Mouse (Mus musculus) heart, postnatal 14 days (tissue): Measurements from ENCODE around the gene Tmem198b. TPM values are rescaled to one million over a fixed set of nuclear protein-coding genes. Genes with fewer than 3 reads are reported as not detected.

ENCODE experiments used
- DNase-seq, 2 experiments: peaks; one replicate each; pipeline ENCODE4 v3.0.0; 2021 to 2022
- intact Hi-C: fragments of 180-260 bp; cut with DNase I; formaldehyde crosslinking; loops from one replicate; pipeline ENCODE4 v1.15.1; 2025
- total RNA-seq, 2 experiments: library from RNA; stranded (reverse); gene quantifications; 2 replicates each; pipeline ENCODE4 v1.2.3; 2021

Tmem198b gene
- total RNA-seq, 2 experiments from 2014 or later = 8.6 to 11.1 TPM

GRCm38 (mm10) chr10:128803361-128803760 lies 809 bp downstream of the Tmem198b start:
- intact Hi-C loops = loop anchor here (2.0 kb wide), 1 partner anchor 29 kb away; no protein-coding TSS in a partner anchor

GRCm38 (mm10) chr10:128802956-128803355 lies 1.2 kb downstream of the Tmem198b start:
- no peak for DNase-seq
- intact Hi-C loops = loop anchor here (2.0 kb wide), 1 partner anchor 28 kb away; no protein-coding TSS in a partner anchor

More at GRCm38 (mm10) chr10:128803361-128803760, 809 bp downstream of the Tmem198b start:
- no peak for DNase-seq

GRCm38 (mm10) chr10:128801981-128802495 lies 2.1 kb downstream of the Tmem198b start:
- no peak for DNase-seq
- intact Hi-C loops = loop anchor here (2.0 kb wide), 1 partner anchor 27 kb away; no protein-coding TSS in a partner anchor

GRCm38 (mm10) chr10:128798676-128799075 lies 5.5 kb downstream of the Tmem198b start:
- no peak for DNase-seq
- intact Hi-C loops = no loop called here

GRCm38 (mm10) chr10:128795581-128795980 lies 8.6 kb downstream of the Tmem198b start:
- intact Hi-C loops = no loop called here
- DNase-seq = no peak

- DNase-seq = no peak
- intact Hi-C loops = no loop called here
These were observed 9.8 kb downstream of the Tmem198b start for GRCm38 (mm10) chr10:128794391-128794790.

GRCm38 (mm10) chr10:128793258-128793657 lies 10.9 kb downstream of the Tmem198b start:
- DNase-seq = no peak
- intact Hi-C loops = no loop called here

- intact Hi-C loops = no loop called here
- DNase-seq = no peak
These were observed 12.1 kb downstream of the Tmem198b start for GRCm38 (mm10) chr10:128792041-128792440.

GRCm38 (mm10) chr10:128790398-128791124 lies 13.6 kb downstream of the Tmem198b start, which contains the start of gene Mmp19:
TSS of gene Mmp19 (plus strand) at chr10:128790910.
- DNase-seq = peak; percentile 20 to 39
- intact Hi-C loops = no loop called here

- intact Hi-C loops = no loop called here
- DNase-seq = no peak
These were observed 24.0 kb downstream of the Tmem198b start for GRCm38 (mm10) chr10:128780200-128780599.

GRCm38 (mm10) chr10:128779011-128779795 lies 25.0 kb downstream of the Tmem198b start:
- peak; percentile 85 to 86 for DNase-seq
- intact Hi-C loops = no loop called here

GRCm38 (mm10) chr10:128778441-128778840 lies 25.7 kb downstream of the Tmem198b start:
- intact Hi-C loops = no loop called here
- DNase-seq = no peak

GRCm38 (mm10) chr10:128773685-128774084 lies 30.5 kb downstream of the Tmem198b start:
- DNase-seq = no peak
- intact Hi-C loops = loop anchor here (2.0 kb wide), 1 partner anchor 29 kb away; no protein-coding TSS in a partner anchor

- DNase-seq = no peak
- intact Hi-C loops = no loop called here
These were observed 31.3 kb downstream of the Tmem198b start for GRCm38 (mm10) chr10:128772895-128773294.

Other genes with a start within 250 kb of the Tmem198b start
- gene Pa2g4, start 238.4 kb downstream of the Tmem198b start, total RNA-seq = 10 to 100 TPM; 48.4 to 51.6 TPM
- 1 to 10 TPM; 6.8 to 7.8 TPM for gene Erbb3, start 214.7 kb downstream of the Tmem198b start, total RNA-seq
- gene Rps26, start 177.6 kb downstream of the Tmem198b start, total RNA-seq = 100 to 1,000 TPM; 264 to 297 TPM
- 1 to 10 TPM; 1.3 to 1.5 TPM for gene Ikzf4, start 158.4 kb downstream of the Tmem198b start, total RNA-seq
- gene Suox, start 130.3 kb downstream of the Tmem198b start, total RNA-seq = 10 to 100 TPM; 17.3 to 17.4 TPM
- gene Rab5b, start 108.1 kb downstream of the Tmem198b start, total RNA-seq = 10 to 100 TPM; 66.5 to 71.8 TPM
- gene Pmel, start 100.2 kb downstream of the Tmem198b start, total RNA-seq = under 1 TPM; 0.66 to 0.93 TPM
- gene Cdk2, start 99.3 kb downstream of the Tmem198b start, total RNA-seq = 10 to 100 TPM; 18.9 to 19.9 TPM
- gene Dgka, start 59.5 kb downstream of the Tmem198b start, total RNA-seq = 10 to 100 TPM; 12.4 to 15.7 TPM
- 1 to 10 TPM; 8.5 to 9.0 TPM for gene Pym1, start 56.5 kb downstream of the Tmem198b start, total RNA-seq
- gene Mmp19, start 13.5 kb downstream of the Tmem198b start, total RNA-seq = 1 to 10 TPM; 4.5 to 5.8 TPM
- 10 to 100 TPM; 37.9 to 38.7 TPM for gene Dnajc14, start 308 bp downstream of the Tmem198b start, total RNA-seq
- 10 to 100 TPM; 40.9 to 44.9 TPM for gene Sarnp, start 13.0 kb upstream of the Tmem198b start, total RNA-seq
- 10 to 100 TPM in 1 of 2 experiments, 1 to 10 TPM in 1; 6.5 to 10.2 TPM for gene Ormdl2, start 17.3 kb upstream of the Tmem198b start, total RNA-seq
- 1 to 10 TPM; 2.8 TPM for gene Gdf11, start 87.3 kb upstream of the Tmem198b start, total RNA-seq
- 100 to 1,000 TPM; 127 to 131 TPM for gene Cd63, start 96.6 kb upstream of the Tmem198b start, total RNA-seq
- 1 to 10 TPM; 8.6 to 9.5 TPM for gene Rdh5, start 118.5 kb upstream of the Tmem198b start, total RNA-seq
- 100 to 1,000 TPM; 177 to 183 TPM for gene Bloc1s1, start 119.7 kb upstream of the Tmem198b start, total RNA-seq
- gene Itga7, start 129.4 kb upstream of the Tmem198b start, total RNA-seq = 100 to 1,000 TPM; 163 to 167 TPM
- not detected for gene Mettl7b, start 156.6 kb upstream of the Tmem198b start, total RNA-seq
- gene Olfr9, start 185.1 kb upstream of the Tmem198b start, total RNA-seq = not detected
- not detected for gene Olfr763, start 206.4 kb upstream of the Tmem198b start, total RNA-seq
- not detected for gene Olfr764-ps1, start 235.5 kb upstream of the Tmem198b start, total RNA-seq
- gene Olfr765, start 245.6 kb upstream of the Tmem198b start, total RNA-seq = not detected